Mouse (Mus musculus) mouse trophoblast stem cell (cell line): Measurements from ENCODE around the gene Lyrm7.

Experiments used
- in situ Hi-C, 2 experiments: fragments of 300-500 bp; cut with MseI, MboI; formaldehyde crosslinking; loops; 2 replicates in 1 of 2; 3 replicates in 1 of 2; pipeline ENCODE4 v1.15.1; 2025

The Lyrm7 gene

DNA sequence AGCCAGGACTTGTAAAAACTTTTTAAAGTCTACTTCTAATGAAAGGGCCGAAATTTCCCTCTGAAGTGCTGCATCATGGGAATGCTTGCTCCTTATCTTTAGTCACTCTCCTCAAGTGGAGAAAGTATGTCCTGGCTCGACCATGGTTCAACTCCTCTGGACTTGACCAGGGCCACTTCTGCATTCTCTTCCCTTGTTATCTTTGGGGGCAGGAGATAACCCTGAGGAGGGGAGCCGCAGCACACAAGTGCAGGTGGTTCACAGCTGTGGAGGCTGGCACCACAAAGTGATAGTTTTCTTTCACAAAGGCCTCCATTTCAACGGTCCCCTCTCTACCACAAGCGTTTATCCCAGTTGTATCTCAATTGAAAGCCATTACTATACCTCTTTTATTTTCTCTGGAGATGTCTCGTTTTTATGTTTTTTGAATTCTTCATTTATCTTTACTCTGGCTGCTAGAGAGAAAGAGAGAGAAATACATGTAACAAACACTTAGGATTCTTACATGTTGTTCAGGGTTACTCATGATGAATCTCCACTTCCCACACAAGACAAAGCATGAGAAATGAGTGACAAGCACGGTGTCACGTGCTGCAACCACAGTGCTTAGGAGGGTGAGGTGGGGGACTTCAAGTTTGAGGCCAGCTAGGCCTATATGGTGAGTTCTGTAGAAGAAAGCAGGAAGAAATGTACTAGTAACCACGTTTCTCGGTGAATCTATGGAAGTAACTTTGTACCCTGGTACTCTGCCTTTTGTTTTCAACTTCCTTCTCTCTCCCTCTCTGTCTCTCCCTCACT, 10.6 kb downstream of the Lyrm7 start:
- in situ Hi-C loops = no loop called here

DNA sequence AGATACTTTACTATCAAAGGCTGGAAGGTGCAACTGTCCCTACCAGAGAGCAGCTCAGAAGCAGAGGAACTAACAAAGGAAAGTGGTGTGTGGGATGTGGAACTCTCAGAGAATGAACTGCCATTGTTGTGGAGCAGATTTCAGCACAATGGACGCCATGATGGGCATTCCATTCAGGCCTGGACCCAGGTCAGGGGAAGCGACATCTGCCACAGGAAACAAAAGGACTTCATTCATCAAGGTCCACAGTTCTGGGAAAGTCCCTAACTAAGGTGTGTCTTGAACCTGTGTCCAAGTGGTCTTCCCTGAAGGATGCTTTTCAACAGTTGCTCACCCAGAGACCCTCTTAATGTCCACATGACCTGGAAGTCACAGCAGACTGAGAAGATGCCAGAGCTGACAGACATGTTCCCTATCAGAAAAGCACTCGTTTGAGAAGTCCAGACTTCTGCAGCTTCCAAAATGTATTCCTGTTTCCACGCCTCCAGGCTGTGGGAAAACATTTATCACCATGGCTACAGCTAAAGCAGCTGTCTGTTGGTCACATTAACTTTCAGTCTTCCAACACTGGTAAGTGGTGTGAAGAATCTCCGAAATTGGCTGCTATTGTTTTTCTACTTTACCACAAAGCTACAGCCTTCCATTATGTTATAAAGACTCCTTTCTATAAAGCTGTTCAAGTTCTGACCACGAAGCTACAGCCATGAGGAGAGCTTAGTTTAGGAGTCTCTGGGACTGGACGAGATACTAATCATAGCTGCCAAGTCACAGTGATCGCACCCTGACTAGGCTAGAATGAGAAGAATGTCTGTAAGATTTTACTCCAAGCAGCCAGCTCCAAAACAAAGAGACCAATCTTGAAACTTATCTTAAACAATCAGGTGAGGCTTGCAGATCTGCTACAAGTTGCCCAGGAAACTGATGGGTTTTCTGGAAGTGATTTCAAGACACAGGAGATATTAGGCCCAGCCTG, 15.0 kb downstream of the Lyrm7 start:
- in situ Hi-C loops = no loop called here

DNA sequence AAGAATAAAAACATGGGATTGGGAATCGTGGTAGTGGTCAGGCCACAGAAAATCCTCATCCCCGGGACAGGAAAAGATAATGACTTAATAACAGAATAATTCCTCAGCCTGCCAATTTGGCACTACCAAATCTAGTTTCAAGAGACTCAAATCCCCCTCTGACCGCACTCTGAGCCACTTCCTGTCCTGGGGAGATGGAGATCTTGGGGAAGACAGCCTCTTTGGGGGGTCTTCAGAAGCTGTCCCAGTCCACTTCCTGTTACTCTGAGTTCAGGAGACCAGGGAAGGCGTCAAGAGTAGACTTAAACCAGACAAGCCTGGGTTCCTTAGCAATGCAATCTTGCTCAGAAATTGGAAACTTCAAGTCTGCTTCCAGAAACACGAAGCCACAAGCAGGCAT, 15.8 kb downstream of the Lyrm7 start:
- in situ Hi-C loops = no loop called here

DNA sequence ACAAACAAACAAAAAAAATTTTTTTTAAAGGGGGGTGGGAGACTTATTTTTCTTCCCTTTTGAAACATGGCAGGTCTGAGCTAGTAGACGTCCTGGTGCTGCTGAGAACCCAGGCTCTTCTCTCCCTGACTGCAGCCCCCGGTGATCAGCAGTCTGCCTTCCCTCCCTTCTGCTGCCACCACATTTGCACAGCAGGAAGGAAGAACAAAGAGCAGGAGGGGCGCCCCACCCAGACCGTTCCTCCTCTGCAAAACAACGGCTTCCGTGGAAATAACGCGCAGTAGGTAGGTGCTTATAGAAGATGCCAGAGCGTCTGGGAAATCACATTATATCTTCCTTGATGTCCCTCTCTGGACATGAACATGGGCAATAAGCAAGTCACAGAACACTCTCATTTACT, 16.3 kb downstream of the Lyrm7 start:
- in situ Hi-C loops = no loop called here

DNA sequence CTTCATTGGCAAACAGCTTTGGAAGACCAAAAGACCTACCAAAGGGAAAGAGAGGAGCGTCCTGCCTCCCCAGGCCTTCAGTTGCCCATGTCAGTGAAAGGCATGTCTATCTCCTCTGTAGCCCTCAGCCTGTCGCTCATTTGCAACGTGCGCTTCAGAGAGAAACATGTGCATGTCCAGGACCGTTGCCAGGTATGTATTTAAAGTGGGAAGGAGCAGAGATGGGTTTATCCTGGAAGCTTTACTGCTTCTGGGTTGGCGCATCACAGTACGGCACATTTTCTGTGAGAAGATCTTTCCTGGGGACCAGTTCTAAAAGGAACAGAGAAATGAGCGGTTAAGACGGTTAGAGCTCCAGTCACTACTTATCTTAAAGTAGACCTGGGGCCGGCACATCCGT, 19.8 kb downstream of the Lyrm7 start:
- in situ Hi-C loops = no loop called here

DNA sequence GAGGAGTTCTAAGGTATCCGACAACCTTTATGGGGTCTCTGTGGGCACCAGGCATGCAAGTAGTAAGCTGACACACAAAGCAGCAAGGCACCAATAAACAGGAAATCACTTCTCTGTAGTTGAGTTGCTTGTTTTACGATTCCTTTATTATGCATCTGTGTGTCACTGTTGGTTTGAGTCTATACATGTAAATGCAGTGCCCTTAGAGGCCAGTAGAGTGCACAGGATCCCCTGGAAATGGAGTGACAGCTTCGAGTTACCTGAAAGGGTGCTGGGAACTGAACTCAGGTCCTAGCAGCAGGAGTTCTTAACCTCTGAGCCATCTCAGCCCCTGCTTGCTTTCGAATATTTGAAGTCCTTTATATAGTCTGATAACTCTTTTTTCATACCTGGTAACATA, 21.0 kb downstream of the Lyrm7 start:
- in situ Hi-C loops = no loop called here

DNA sequence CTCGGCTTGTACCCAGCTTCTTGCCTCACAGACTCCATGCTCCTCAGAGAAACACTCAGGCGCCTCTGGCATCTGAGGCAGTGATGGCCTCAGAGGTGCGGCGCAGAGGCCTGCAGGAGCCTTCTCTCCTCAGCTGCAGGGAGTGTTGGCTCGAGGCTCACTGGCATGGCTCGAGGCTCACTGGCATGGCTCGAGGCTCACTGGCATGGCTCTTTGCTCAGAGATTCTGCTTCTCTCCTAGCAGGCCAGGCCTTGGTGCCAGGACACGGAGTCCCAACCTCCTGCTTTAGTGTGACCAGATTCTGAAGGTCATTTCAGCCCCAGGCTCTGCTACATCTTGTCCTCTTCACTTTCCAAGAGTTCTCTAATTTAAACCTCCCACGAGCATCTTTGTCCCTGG, 24.6 kb downstream of the Lyrm7 start:
- in situ Hi-C loops = no loop called here

DNA sequence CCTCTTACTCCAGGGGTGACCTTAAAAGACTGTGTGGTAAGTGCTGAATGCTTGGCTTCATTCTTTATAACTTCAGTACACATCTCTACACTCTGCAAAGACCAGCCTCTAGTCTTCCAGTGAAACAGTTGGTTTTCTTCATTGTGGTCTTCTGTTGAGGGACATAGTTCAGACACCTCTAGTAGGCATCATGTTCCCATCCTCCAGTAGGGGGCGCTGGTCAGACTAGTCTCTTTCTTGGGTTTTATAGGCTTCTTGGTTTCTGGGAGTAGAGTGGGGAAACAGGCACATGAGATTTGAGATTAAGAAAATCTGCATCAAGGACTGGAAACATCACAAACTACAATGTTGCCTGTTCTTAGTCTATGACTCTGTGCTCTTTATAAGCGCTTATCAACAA, 26.1 kb downstream of the Lyrm7 start:
- in situ Hi-C loops = no loop called here

DNA sequence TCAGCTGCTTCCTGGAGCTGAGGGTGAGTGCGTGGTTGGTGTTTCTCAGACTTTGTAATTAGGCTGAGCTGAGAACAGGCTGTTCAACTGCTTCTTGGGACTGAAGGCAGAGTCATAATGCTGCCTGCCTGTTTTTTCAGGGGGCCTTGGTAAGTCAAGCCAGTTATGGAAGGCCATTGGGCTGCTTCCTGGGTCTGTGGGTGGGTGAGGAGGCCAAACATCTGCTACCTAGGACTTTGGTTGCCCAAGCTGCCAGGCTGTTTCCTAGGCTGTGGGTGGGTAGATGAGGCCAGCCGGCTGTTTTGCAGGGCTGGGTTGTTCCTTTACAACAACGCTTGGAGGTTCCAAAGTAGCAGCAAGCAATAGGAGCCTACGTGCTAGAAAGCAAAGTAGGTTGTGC, 26.9 kb downstream of the Lyrm7 start:
- in situ Hi-C loops = no loop called here

DNA sequence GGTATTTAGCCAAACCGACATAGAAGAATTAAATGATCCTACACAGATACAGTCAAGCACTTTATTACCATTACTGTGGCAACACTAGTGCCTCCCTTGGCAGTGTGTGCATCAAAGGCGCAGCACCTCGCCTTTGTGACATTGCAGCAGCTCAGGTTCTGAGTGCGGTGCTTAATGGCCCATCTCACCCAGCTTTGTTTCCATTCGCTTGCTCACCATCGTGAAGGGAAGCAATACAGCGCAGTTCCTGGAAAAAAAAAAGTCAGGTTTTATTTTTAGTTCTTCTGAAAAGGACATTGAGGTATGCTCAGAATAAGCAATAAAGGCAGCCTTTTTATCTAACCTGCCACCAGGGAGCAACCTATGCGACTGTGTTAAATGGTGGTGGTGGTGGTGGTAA, 33.9 kb downstream of the Lyrm7 start:
- in situ Hi-C loops = no loop called here

DNA sequence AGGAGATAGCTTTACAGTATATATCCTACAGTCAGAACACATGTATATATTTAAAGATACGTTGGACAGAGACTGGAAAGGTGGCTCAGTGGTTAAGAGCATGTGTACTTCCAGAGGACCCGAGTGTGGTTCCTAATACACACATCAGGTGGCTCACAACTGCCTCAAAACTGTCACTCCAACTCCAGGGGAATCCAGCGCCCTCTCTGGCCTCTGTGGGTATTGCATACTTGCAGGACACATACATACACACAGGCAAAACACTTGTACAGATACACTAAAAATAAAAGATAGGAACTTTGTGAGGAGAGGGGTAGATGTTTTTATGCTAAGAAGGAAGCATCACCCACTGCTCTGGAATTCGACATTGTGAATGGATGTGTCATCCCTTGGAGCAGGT, 34.9 kb downstream of the Lyrm7 start:
- in situ Hi-C loops = no loop called here

DNA sequence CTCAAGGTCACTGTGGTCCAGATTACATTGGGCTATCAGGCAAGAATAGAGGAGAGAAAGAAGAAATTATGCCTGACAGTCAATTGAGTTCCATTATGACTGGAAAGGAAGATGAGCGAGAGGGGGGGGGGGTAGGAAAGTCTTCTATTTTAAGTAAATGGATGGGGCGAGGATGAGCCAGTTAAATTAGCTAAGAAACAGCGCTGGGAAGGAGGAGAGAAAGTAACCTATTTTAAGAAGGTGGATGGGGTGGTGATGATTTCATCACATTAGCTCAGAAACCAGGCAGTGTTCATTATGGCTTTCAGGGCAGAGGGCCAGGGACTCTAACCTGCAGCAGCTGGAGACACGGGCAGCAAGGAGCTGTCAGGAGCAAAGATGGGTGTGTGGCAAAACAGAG, 37.2 kb downstream of the Lyrm7 start:
- in situ Hi-C loops = no loop called here

DNA sequence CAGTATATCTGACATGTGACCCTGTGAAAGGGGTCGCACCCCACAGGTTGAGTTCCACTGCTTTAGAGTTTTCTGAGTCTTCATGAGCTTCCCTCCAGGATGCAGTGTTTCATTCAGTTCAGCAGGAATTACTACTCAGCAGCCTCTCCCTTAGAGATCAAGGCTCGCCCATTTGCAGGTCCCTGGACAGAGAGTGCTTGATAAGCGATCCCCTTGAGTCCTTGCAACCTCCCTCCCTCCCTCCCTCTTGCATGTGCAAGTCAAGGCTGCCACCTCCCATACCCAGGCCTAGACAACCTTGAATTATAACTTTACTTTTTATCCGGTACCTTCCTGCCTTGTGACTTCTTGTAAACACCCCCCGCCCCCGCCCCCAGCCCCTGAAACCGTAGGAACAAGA, 41.2 kb downstream of the Lyrm7 start:
- in situ Hi-C loops = no loop called here

DNA sequence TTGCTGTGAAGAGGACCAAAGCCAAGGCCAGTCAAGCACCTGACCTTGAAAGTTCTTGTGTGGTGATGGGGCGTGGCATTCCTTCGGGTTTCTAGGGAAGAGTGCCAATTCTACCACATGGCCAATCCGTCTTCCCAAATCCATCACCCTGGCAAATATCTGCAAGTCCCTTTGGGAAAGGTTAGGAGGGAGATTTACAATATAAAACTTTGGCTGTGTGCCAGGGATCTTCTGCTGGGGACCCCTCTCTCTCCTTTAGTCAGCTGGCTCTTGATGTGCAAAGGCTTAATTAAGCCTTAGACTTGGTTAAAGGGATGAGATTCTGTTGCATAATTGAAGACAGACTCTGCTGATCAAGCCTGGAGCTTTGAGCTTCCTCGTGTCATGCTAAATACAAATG, 43.3 kb downstream of the Lyrm7 start:
- in situ Hi-C loops = no loop called here

DNA sequence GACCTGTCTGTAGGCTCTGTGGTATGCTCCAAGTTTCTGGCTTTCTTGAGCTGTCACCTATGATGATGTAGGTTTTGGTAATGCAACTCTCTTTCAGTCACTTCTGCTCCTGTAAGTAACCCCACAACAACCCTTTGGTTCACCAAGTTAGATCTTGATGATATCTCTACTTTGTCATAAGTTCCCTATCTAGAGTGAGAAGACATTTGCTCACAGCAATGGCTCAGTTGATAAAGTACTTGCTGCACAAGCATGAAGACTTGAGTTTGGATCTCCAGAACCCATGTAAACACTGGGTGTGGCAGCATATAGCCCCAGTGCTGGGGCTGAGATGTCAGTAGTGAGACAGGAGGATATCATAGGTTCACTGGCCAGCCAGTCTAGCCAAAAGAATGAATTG, 45.1 kb downstream of the Lyrm7 start:
- in situ Hi-C loops = no loop called here

DNA sequence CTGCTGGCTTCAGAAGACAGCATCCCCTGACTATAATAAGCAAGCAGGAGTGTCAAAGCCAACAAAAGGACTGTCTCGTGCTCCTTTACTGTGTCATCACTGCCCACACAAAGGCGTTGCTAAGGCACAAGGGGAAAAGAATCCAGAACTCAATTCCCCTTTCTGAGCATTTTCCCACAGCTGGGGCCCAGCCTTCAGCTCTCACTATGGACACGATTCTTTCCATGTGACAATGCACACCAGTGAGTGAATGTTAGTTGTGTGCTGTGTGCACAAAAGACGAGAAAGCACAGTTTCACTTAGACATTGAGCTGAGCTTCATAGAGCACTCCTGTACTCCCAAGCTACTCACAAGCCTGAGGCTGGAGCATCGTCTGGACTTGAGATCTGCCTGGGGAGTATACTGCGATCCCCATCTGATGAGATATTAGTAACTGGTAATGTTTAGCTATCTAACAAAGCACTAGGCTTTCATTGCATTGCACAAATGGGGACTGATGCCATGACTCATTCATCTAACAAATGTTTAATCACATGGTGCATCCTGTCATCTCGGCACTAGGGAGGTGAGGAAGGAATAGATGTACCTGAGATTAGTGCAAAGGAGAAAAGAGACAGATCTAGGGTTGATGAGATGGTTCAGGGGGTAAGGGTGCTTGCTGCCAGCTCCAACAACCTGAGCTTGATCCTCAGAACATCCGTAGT, 47.8 kb downstream of the Lyrm7 start:
- in situ Hi-C loops = no loop called here

DNA sequence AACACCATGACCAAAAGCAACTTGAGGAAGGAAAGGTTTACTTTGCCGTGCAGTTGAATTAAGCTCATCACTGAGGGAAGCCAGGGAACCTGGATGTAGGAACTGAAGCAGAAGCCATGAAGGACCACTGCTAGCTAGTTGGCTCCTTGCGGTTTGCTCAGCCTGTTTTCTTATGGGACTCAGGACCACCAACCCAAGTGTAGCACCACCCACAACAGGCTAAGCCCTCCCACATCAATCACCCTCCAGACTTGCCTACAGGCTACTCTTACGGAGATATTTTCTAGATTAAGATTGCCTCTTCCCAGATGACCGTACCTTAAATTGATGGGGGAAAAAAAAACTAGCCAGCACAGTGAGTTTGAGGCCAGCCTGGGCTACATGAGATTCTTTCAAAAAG, 48.4 kb downstream of the Lyrm7 start:
- in situ Hi-C loops = no loop called here

DNA sequence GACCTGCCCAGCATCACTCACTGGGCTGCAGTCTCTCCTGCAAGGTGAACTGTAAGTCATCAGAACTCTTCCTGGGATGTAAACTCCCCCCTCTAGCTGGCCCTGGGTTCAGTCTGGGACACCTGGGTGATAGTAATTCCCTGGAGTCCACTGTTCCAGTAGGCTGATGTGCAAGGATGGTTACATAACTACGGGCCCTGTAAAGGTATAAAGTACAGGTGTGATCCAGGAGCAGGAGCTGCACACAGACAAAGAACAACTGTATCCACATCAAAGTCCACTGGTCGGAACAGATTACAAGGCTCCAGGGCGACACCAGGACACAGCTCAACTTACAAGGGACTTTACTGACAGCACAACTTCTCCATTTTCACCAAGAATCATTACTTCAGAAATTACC, 49.7 kb downstream of the Lyrm7 start:
- in situ Hi-C loops = no loop called here

DNA sequence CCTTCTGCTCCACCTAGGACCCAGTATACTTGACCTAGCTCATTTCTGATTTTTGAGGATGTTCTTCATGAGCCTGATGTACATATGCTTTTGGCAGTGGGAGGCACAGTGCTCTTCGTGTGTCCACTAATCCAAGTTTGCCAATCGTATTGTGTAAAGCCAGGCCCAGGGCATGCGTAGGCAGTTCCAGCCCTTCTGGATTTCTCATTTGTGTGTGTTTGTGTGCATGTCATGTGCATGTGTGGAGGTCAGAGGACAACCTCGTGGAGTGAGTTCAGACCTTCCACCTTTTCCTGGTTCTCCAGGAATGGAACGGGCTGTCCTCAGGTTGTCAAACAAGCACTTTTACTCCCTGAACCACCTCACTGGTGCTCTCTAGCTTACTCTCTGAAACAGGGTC, 51.1 kb downstream of the Lyrm7 start:
- in situ Hi-C loops = no loop called here

DNA sequence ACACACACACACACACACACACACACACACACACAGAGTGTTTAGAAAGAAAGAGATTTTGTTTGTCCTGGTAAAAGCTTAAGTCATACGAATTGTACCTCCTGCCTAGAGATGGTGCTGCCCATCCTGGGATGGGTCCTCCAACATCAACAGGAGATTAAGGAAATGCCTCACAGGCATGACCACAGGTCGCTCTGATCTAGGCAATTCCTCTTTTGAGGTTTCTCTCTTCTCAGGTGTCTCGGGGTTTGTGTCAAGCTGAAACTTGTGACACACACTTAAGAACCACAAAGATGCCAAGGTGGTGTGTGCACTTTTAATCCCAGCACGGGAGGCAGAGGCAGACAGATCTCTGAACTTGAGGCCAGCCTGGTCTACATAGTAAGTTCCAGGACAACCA, 52.5 kb downstream of the Lyrm7 start:
- in situ Hi-C loops = no loop called here

DNA sequence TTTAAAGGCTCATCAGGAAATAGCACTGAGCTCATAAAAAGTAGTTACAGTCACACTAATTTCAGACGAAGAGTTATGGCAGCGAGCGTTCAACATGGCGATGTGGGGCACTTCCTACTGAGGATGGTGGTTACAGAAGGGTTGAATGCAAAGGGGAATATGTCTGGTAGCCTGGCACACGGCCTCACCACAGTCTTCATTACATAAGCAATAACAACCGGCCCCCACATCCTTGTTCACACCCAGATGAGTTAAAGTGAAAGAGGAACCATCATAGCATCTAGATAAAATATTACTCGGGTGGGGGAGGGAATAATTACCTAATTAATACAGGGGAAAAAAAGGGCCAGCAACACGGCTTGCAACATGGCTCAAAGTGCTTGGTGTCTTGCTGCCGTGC, 53.0 kb downstream of the Lyrm7 start:
- in situ Hi-C loops = no loop called here

DNA sequence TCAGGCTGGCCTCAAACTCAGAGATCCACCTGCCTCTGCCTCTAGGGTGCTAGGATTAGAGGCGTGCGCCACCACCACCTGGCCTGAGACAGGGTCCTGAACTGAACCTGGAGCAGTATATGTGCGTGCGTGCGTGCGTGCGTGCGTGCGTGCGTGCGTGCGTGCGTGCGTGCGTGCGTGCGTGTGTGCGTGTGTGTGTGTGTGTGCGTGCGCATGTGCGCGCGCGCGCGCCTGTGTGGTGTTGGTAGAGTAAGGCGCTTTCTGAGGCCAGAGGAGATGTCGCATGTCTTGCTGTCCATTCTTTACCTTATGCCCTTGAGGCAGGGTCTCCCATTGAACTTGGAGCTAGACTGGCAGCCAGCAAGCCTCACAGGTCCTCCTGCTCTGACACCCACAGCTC, 53.8 kb downstream of the Lyrm7 start:
- in situ Hi-C loops = no loop called here
